Mouse (Mus musculus): ENCODE data around the gene Esp4.
"Not testable (repeated sequence)": the region's sequence is repeated elsewhere in the genome, so short reads cannot be mapped to it uniquely, and the experiment has no call there.

Esp4 gene

GRCm38 (mm10) chr17:40598294-40598693 lies at the start of gene Esp4:
Esp4 (plus strand) TSS chr17:40598594.
- no peak for DNase-seq

- no peak for DNase-seq
Observed at GRCm38 (mm10) chr17:40553470-40553869, 44.9 kb upstream of the Esp4 start.

- DNase-seq, result no peak
Observed at GRCm38 (mm10) chr17:40561207-40561606, 37.2 kb upstream of the Esp4 start, which contains the start of gene Esp6. Esp6 (plus strand) TSS chr17:40561507.

GRCm38 (mm10) chr17:40583906-40584305 lies 14.5 kb upstream of the Esp4 start:
- not testable (repeated sequence) for DNase-seq

GRCm38 (mm10) chr17:40591297-40591696 lies 7.1 kb upstream of the Esp4 start:
- DNase-seq, result no peak

GRCm38 (mm10) chr17:40631775-40632174 lies 33.4 kb downstream of the Esp4 start, which contains the start of gene Esp3:
Esp3 (plus strand) TSS chr17:40632075.
- DNase-seq, result not testable (repeated sequence)

All from kidney, adult 18-20 months (tissue).